Mouse (Mus musculus) hindbrain, embryonic 12.5 days (tissue): ENCODE data around the gene Gpnmb. TPM values are rescaled to one million over a fixed set of nuclear protein-coding genes. Genes with fewer than 3 reads are reported as not detected.
A peak's percentile ranks its signal among the peaks of the same experiment; 100 is the strongest.

Source experiments
- ATAC-seq: fragments of 200-750 bp; cut with Nextera tagmentation; 2 replicates; pipeline ENCODE4 v1.8.0; 2017; ENCODE audit warnings: moderate TSS enrichment; ENCODE audit not compliant: low FRiP score
- H3K27ac ChIP-seq: fragments of 300-500 bp; sonication (generic); 2 replicates; pipeline ENCODE4 v1.5.1; 2016; ENCODE audit warnings: mild to moderate bottlenecking
- H3K27me3 ChIP-seq: fragments of 300-500 bp; sonication (generic); 2 replicates; pipeline ENCODE4 v1.6.1; 2016; ENCODE audit warnings: mild to moderate bottlenecking
- H3K36me3 ChIP-seq: fragments of 300-500 bp; sonication (generic); 2 replicates; pipeline ENCODE4 v1.6.1; 2016; ENCODE audit warnings: mild to moderate bottlenecking
- H3K4me1 ChIP-seq: fragments of 300-500 bp; sonication (generic); 2 replicates; pipeline ENCODE4 v1.6.1; 2016
- H3K4me2 ChIP-seq: fragments of 300-500 bp; sonication (generic); replicated peaks from 2 replicates; pipeline ENCODE4 v1.6.1; 2016; ENCODE audit warnings: mild to moderate bottlenecking
- H3K4me3 ChIP-seq: fragments of 300-500 bp; sonication (generic); 2 replicates; pipeline ENCODE4 v1.5.1; 2016; ENCODE audit warnings: mild to moderate bottlenecking
- H3K9ac ChIP-seq: fragments of 300-500 bp; sonication (generic); 2 replicates; pipeline ENCODE4 v1.6.1; 2016; ENCODE audit warnings: mild to moderate bottlenecking, moderate library complexity
- H3K9me3 ChIP-seq: fragments of 300-500 bp; sonication (generic); replicated peaks from 2 replicates; pipeline ENCODE4 v1.6.1; 2016; ENCODE audit warnings: mild to moderate bottlenecking
- WGBS: fragments of 180-500 bp; shearing (Covaris S2); methylation state at CpG from one replicate; pipeline ENCODE4 v1.1.7; 2016; 5-methylcytosine and 5-hydroxymethylcytosine counted together
- polyA plus RNA-seq: library from polyadenylated mRNA; unstranded; fragments of >200 nt; fragmentation: Nextera tagmentation; extraction: Ambion mirVana; gene quantifications from 2 replicates; pipeline ENCODE4 v1.2.1, GENCODE M21; 2016

Gpnmb gene
- polyA plus RNA-seq, 1 experiment from 2014 or later = 0.65 TPM

DNA sequence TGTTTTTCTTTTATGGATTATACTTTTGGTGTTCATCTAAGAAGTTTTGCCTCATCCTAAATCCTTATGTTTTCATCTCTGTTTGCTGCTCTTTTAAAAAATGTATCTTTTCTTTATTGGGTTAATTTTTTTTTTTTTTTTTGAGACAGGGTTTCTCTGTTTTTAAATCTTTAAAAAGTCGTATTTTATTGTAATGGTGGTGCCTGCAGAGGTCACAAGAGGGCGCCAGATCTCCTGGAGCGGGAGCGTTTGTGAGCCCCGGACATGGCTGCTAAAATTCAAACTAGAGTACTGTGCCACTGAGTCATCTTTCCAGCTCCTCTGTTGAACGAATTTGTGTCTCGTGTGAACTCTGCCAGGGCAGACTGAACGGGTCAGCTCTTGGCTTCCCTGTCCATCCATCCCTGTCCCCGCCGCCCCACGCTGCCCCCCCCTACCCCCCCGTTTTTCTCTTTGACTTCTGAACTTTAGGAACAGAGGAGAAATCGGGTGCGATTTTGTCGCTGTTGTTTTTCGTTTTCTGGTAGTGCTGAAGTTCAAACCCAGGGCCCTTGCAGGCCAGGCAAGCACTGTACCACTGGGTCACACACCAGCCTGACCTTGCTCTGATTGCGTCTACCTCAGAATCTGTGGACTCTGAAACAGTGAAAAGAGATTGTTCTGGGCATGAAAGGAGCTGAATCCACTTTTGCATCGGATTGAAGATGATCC is 3.3 kb downstream of the Gpnmb start:
- Histone ChIP-seq H3K4me3 (peak overlapping the region; percentile 29), H3K9ac (0 out of 2 replicates have a peak overlapping the region, but pooled peaks have one; percentile 45), H3K27me3 (peaks cover 13% of the 10 kb centered on the region; the same call in 1 of the 2 replicates), H3K36me3 (no peaks in the 10 kb centered on the region), H3K27ac (no peak overlapping the region), H3K4me2 (peak overlapping the region; percentile 51), H3K9me3 (no peaks in the 10 kb centered on the region), H3K4me1 (peaks cover 3% of the 10 kb centered on the region; the same call in 1 of the 2 replicates)
- 12% methylated on average over 18 of the region's 18 CpGs for WGBS
- ATAC-seq = no peak

DNA sequence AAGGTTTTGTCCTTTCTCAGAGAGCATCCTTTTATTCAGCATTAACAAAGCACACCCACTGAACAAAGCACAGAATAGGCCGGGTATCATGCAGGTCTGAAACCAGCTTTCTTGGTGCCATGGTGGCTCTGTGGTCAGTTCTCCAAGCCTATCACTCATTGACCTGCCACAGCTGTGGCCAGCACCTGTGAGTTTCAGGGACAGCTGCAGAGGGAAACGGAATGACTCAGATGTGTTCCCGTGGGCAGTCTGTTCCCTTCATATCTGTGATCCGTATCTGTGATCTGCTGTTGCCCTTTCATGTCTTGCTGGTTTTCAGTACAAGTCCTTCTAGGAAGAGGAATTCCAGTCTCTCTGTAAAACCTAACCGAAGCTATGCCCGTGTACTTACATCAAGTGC is 10.2 kb downstream of the Gpnmb start:
- ATAC-seq = no peak
- WGBS = 57% methylated on average over 6 of the region's 6 CpGs
- no peak overlapping the region for H3K9ac ChIP-seq
- no peak overlapping the region for H3K27ac ChIP-seq
- H3K4me2 ChIP-seq = no peak overlapping the region
- no peaks in the 10 kb centered on the region for H3K36me3 ChIP-seq
- no peaks in the 10 kb centered on the region for H3K9me3 ChIP-seq
- peaks cover 3% of the 10 kb centered on the region; the same call in 1 of the 2 replicates for H3K4me1 ChIP-seq
- H3K4me3 ChIP-seq = no peak overlapping the region
- H3K27me3 ChIP-seq = no peaks in the 10 kb centered on the region

DNA sequence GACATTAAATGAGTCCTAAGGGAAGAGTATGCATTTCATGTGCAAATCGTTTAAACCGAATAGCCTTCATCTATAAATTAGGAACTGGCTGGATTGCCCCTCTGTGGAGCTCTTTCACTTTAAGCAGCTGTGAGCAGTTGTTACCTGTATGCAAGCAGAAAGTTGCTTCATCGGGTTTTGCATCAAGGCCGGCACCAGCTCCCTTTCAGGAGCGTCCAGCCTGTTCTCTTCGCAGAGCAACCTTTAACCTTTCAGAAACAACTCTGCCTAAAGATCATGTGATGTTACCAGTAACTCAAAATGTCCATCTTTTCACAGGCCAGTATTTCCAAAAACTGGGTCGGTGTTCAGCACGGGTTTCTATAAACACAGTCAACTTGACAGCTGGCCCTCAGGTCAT is 10.6 kb downstream of the Gpnmb start:
- Histone ChIP-seq H3K27me3 (no peaks in the 10 kb centered on the region), H3K4me3 (no peak overlapping the region), H3K9ac (no peak overlapping the region), H3K4me2 (no peak overlapping the region), H3K4me1 (peaks cover 3% of the 10 kb centered on the region; the same call in 1 of the 2 replicates), H3K9me3 (no peaks in the 10 kb centered on the region), H3K27ac (no peak overlapping the region), H3K36me3 (no peaks in the 10 kb centered on the region)
- no peak for ATAC-seq
- 82% methylated on average over 8 of the region's 8 CpGs for WGBS

DNA sequence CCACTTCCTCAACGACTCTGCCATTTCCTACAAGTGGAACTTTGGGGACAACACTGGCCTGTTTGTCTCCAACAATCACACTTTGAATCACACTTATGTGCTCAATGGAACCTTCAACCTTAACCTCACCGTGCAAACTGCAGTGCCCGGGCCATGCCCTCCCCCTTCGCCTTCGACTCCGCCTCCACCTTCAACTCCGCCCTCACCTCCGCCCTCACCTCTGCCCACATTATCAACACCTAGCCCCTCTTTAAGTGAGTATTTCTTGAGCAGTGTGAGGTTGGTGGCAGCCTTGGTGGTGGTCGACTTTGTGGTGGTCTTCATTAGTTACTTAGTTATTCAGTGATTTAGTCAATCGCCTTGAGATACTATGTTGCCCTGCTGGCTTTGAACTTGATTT is 11.5 kb downstream of the Gpnmb start:
- H3K4me3 ChIP-seq = no peak overlapping the region
- peaks cover 3% of the 10 kb centered on the region; the same call in 1 of the 2 replicates for H3K4me1 ChIP-seq
- no peaks in the 10 kb centered on the region for H3K27me3 ChIP-seq
- ATAC-seq = no peak
- H3K36me3 ChIP-seq = no peaks in the 10 kb centered on the region
- 80% methylated on average over 10 of the region's 10 CpGs for WGBS
- no peaks in the 10 kb centered on the region for H3K9me3 ChIP-seq
- H3K4me2 ChIP-seq = no peak overlapping the region
- no peak overlapping the region for H3K9ac ChIP-seq
- H3K27ac ChIP-seq = no peak overlapping the region

DNA sequence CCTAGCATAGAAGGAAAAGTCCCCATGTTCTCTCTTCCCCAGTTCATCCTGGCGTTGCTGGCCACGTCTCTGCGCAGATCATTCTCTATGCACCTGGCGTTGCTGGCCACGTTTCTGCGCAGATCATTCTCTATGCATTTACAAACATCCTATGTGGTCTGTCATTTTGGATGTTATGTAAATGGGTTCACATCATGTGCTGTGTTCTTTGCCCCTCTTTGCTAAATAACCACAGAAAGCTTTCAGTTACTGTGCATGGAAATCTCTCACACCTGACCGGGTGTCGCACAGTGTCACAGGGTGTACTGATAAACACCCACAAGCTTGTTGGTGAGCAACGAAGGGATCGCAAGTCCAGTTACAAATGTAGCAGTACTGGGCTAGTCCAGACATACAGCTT is 12.0 kb downstream of the Gpnmb start:
- ATAC-seq = no peak
- H3K4me1 ChIP-seq = peaks cover 3% of the 10 kb centered on the region; the same call in 1 of the 2 replicates
- H3K4me2 ChIP-seq = no peak overlapping the region
- no peaks in the 10 kb centered on the region for H3K36me3 ChIP-seq
- H3K27me3 ChIP-seq = no peaks in the 10 kb centered on the region
- H3K9me3 ChIP-seq = no peaks in the 10 kb centered on the region
- H3K9ac ChIP-seq = no peak overlapping the region
- H3K4me3 ChIP-seq = no peak overlapping the region
- no peak overlapping the region for H3K27ac ChIP-seq
- 88% methylated on average over 10 of the region's 10 CpGs for WGBS

DNA sequence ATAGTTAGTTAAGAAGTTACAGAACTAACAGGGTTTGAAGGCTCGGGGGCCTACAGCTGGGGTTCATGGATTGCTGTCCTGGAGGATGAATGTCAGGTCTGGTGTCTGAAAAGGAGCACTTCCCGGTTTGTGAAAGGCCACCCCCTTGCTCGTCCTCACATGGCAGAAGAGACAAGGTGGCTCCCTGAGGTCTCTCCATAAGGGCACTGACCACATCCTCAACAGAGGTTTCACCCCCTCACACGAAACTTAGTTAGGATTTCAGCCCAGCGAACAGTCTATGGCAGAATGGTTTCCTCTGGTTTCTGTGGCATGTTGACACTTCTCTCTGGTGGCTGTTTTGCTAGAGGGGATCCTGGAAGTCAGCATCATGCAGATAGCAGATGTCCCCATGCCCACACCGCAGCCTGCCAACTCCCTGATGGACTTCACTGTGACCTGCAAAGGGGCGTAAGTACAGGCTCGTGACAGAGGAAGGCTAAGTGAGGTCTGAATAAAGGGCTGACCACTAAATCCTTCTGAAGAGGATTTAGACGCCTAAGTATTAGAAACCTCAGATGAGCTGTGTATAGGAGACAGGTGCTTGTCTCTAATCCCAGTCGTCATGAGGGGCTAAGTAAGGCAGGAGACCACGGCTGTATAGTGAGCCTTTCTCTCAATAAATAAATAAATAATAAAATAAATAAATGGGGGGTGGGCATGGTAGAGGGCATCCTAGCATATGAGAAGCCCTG is 14.5 kb downstream of the Gpnmb start:
- no peaks in the 10 kb centered on the region for H3K36me3 ChIP-seq
- no peak for ATAC-seq
- H3K9me3 ChIP-seq = no peaks in the 10 kb centered on the region
- WGBS = 71% methylated on average over 11 of the region's 11 CpGs
- no peak overlapping the region for H3K9ac ChIP-seq
- H3K4me1 ChIP-seq = peaks cover 11% of the 10 kb centered on the region
- no peak overlapping the region for H3K4me2 ChIP-seq
- no peaks in the 10 kb centered on the region for H3K27me3 ChIP-seq
- H3K4me3 ChIP-seq = no peak overlapping the region
- no peak overlapping the region for H3K27ac ChIP-seq

DNA sequence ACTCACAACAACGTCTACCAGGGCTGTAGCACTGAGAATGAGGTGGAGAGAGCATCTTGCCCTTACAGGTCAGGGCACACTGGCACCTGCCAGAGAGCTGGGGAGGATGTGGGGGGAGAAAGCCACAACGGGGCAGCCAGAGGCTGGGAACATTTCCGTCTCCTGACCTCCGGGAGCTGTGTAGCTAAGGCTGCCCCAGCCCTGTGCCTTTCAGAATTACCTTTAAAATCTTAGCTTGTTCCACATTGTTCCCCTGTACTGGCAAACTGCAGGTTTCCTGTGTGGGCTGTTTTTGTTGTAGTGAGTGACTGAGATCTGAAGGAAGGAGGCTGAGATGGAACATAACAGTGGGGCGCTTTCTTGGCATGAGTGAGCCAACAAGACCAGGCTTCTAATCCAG is 15.8 kb downstream of the Gpnmb start:
- 73% methylated on average over 5 of the region's 5 CpGs for whole genome bisulfite sequencing
- H3K9me3 ChIP-seq = no peaks in the 10 kb centered on the region
- H3K4me1 ChIP-seq = peaks cover 11% of the 10 kb centered on the region
- ATAC-seq = no peak
- H3K27ac ChIP-seq = no peak overlapping the region
- H3K4me3 ChIP-seq = no peak overlapping the region
- H3K9ac ChIP-seq = no peak overlapping the region
- H3K27me3 ChIP-seq = no peaks in the 10 kb centered on the region
- no peak overlapping the region for H3K4me2 ChIP-seq
- H3K36me3 ChIP-seq = no peaks in the 10 kb centered on the region

DNA sequence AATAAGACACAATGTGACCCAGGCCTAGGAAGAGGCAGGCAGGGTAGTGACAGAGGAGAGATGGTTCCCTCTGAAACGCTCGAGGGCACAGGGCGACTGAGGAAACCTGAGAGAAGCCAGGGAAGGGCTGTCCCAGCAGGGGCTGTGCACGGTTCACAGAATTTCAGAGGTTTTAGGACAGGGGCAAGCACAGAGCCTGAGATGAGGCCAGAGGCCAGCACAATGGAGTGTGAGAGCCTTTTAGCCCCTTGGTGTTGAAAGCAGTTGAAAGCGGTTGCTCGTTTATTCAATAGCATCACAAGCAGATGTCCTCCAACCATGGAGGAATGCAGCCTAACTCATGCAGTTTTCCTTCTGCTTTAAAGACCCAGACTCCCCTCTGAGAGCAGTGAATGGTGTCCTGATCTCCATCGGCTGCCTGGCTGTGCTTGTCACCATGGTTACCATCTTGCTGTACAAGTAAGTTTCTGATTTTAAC is 18.9 kb downstream of the Gpnmb start:
- WGBS = 2% methylated on average over 7 of the region's 7 CpGs
- Histone ChIP-seq H3K4me2 (no peak overlapping the region), H3K36me3 (no peaks in the 10 kb centered on the region), H3K27ac (peak overlapping the region; percentile 58), H3K9ac (0 out of 2 replicates have a peak overlapping the region, but pooled peaks have one; percentile 5), H3K4me3 (no peak overlapping the region), H3K9me3 (no peaks in the 10 kb centered on the region), H3K4me1 (peaks cover 8% of the 10 kb centered on the region), H3K27me3 (no peaks in the 10 kb centered on the region)
- peak; percentile 46 for ATAC-seq

DNA sequence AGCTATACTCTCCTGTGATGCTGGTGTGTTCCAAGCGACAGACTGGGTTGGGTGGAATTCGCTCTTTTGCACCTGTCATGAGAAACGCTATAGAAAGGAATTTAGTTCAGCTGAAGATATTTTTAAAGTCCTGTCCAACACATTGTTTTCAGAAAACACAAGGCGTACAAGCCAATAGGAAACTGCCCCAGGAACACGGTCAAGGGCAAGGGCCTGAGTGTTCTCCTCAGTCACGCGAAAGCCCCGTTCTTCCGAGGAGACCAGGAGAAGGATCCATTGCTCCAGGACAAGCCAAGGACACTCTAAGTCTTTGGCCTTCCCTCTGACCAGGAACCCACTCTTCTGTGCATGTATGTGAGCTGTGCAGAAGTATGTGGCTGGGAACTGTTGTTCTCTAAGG is 19.7 kb downstream of the Gpnmb start:
- ATAC-seq = no peak
- Histone ChIP-seq H3K27me3 (no peaks in the 10 kb centered on the region), H3K9me3 (no peaks in the 10 kb centered on the region), H3K9ac (no peak overlapping the region), H3K4me3 (no peak overlapping the region), H3K27ac (no peak overlapping the region), H3K36me3 (no peaks in the 10 kb centered on the region), H3K4me1 (peaks cover 8% of the 10 kb centered on the region), H3K4me2 (no peak overlapping the region)
- 55% methylated on average over 9 of the region's 9 CpGs for WGBS

DNA sequence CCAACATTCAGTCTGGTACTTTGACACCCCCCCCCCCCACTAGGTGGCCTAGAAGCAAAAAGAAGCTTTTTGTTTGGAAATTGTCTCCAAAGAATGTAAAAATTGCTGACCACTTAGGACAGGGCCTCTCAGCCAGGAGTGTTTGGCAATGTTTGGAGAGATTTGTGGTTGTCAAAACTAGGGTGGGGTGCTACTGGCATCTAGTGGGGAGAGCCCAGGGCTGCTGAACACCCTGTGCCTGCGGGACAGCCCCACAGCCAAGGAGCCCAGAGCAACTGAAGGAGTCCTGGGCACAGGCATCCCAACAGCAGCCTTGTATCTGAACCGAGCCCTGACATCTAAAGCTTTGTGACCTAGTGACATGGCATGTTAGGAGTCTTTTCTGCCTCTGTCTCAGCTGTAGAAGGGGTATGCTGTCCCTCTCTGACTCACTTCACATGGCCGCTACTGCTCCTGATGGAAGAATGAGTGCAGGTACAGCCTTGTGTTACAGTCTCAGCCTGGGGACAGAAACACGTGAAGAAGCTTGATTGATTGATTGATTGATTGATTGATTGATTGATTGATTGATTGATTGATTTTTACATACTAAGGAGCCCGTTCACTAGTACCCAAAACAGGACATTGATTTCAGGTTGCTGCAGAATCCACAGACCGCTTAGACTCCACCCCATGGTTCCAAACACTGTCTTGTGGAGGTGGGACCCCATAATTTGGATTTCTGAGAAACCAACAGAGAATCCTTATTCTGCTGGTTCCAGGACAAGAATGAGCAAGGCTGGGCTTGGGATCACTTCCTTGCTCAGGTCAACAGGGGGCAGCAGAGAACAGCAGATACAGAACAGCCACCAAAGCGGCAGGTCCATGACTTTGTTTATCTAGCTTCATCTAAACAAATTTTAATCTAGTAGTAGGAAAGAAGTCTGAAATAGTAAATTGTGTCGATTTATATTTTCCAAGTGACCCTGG is 21.0 kb downstream of the Gpnmb start:
- no peaks in the 10 kb centered on the region for H3K36me3 ChIP-seq
- H3K9ac ChIP-seq = no peak overlapping the region
- H3K4me1 ChIP-seq = peaks cover 8% of the 10 kb centered on the region
- H3K27ac ChIP-seq = no peak overlapping the region
- H3K4me2 ChIP-seq = no peak overlapping the region
- no peaks in the 10 kb centered on the region for H3K27me3 ChIP-seq
- ATAC-seq = peak; percentile 52
- no peaks in the 10 kb centered on the region for H3K9me3 ChIP-seq
- no peak overlapping the region for H3K4me3 ChIP-seq
- 36% methylated on average over 8 of the region's 8 CpGs for WGBS

DNA sequence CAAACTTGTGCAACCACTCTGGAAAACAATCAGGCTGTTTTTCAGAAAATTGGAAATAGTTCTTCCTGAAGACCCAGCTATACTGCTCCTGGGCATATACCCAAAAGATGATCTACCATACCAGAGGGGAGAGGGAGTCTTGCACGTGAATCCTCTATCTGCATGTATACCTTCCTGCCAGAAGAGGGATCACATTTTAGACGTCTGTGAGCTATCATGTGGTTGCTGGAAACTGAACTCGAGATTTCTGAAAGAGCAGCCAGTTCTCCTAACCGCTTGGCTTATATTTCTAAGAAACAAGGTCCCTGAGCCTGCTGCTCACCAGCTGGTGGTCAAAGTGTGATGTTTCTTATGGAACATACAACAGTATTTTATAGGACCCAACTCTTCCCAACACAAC is 32.0 kb downstream of the Gpnmb start:
- Histone ChIP-seq H3K4me1 (0 out of 2 replicates have a peak, but pooled peaks cover 3% of the 10 kb centered on the region), H3K4me2 (no peak overlapping the region), H3K9ac (no peak overlapping the region), H3K9me3 (no peaks in the 10 kb centered on the region), H3K4me3 (no peak overlapping the region), H3K27ac (no peak overlapping the region), H3K27me3 (no peaks in the 10 kb centered on the region), H3K36me3 (no peaks in the 10 kb centered on the region)
- WGBS = 51% methylated on average over 4 of the region's 4 CpGs
- ATAC-seq = no peak
